Mouse (Mus musculus): Measurements from ENCODE around the gene Notch1. TPM values are rescaled to one million over a fixed set of nuclear protein-coding genes. Genes with fewer than 3 reads are reported as not detected.

The Notch1 gene
- polyA plus RNA-seq, 1 experiment from 2014 or later: 2.8 TPM

DNA sequence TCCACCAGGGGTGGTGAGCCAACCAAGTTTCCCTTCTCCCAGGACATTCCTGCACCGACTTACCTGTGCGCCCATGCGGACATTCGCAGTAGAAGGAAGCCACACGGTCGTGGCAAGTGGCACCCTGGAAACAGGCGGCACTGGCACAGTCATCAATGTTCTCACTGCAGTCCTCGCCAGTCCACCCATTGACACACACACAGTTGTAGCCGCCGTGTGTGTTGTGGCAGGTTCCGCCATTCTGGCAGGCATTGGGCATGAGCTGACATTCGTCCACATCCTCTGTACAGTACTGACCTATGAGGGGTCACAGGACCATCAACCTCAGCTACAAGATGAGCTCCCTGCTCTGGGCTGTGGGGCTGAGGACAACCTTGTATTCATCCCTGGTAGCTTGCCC lies 35.6 kb downstream of the Notch1 start:
- Histone ChIP-seq H3K9ac (no peak overlapping the region), H3K4me2 (no peak overlapping the region), H3K4me1 (replicated peaks) (peaks cover 51% of the 10 kb centered on the region), H3K27me3 (no peaks in the 10 kb centered on the region; the same call in 1 of the 2 replicates), H3K4me3 (replicated peaks) (no peak overlapping the region), H3K36me3 (replicated peaks) (peaks cover 47% of the 10 kb centered on the region), H3K27ac (replicated peaks) (no peak overlapping the region), H3K9me3 (replicated peaks) (no peaks in the 10 kb centered on the region)
- ATAC-seq (ENCODE audit: insufficient read depth): no peak
- WGBS (ENCODE audit: insufficient replicate concordance): 77% methylated on average over 12 of the region's 12 CpGs

DNA sequence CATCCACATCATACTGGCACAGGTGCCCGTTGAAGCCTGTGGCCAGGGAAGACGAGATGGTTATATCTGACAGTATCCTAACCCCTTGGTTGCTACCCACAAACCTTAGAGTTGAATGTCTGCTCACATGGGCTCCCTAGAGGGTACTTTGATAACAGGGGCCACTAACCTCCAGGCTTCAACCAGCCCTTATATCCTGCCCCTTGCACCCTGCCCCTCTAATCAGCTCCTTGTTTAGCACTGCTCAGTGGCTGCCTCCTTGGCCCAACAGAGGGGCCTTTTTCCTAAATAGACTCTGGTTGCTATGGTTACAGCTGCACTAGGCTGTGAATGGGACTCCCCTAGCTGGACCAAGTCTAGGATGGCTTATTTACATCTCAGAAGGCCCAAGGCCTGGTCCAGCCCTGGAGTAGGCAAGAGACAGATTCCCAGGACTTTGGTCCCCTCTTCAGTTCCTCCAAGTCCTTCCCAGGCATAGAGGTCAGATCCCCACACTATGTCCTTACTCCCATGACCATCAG lies 37.7 kb downstream of the Notch1 start:
- Histone ChIP-seq H3K4me3 (replicated peaks) (no peak overlapping the region), H3K27ac (replicated peaks) (no peak overlapping the region), H3K9me3 (replicated peaks) (no peaks in the 10 kb centered on the region), H3K4me2 (no peak overlapping the region), H3K4me1 (replicated peaks) (peaks cover 35% of the 10 kb centered on the region), H3K9ac (no peak overlapping the region), H3K27me3 (no peaks in the 10 kb centered on the region; the same call in 1 of the 2 replicates), H3K36me3 (replicated peaks) (peaks cover 49% of the 10 kb centered on the region)
- no peak for ATAC-seq (ENCODE audit: insufficient read depth)
- 47% methylated on average over 2 of the region's 2 CpGs for WGBS (ENCODE audit: insufficient replicate concordance)

DNA sequence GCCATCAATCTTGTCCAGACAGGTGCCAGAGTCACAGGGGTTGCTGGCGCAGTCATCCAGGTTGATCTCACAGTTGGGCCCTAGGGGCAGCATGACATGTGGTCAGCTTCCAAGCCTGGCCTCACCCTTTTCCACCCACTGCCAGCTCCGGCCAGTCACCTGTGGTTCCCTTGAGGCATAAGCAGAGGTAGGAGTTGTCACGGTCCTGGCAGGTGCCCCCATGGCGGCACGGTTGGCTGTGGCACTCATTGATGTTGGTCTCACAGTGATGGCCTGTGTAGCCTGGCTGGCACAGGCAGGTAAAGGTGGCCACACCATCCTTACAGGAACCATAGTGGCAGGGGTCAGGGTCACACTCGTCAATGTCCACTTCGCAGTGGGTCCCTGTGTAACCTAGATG lies 38.6 kb downstream of the Notch1 start:
- H3K36me3 ChIP-seq (replicated peaks): peaks cover 58% of the 10 kb centered on the region
- peaks cover 28% of the 10 kb centered on the region for H3K4me1 ChIP-seq (replicated peaks)
- H3K27ac ChIP-seq (replicated peaks): no peak overlapping the region
- H3K4me2 ChIP-seq: no peak overlapping the region
- 77% methylated on average over 7 of the region's 7 CpGs for WGBS (ENCODE audit: insufficient replicate concordance)
- no peak overlapping the region for H3K4me3 ChIP-seq (replicated peaks)
- H3K9ac ChIP-seq: no peak overlapping the region
- H3K27me3 ChIP-seq: no peaks in the 10 kb centered on the region; the same call in 1 of the 2 replicates
- no peaks in the 10 kb centered on the region for H3K9me3 ChIP-seq (replicated peaks)
- no peak for ATAC-seq (ENCODE audit: insufficient read depth)

DNA sequence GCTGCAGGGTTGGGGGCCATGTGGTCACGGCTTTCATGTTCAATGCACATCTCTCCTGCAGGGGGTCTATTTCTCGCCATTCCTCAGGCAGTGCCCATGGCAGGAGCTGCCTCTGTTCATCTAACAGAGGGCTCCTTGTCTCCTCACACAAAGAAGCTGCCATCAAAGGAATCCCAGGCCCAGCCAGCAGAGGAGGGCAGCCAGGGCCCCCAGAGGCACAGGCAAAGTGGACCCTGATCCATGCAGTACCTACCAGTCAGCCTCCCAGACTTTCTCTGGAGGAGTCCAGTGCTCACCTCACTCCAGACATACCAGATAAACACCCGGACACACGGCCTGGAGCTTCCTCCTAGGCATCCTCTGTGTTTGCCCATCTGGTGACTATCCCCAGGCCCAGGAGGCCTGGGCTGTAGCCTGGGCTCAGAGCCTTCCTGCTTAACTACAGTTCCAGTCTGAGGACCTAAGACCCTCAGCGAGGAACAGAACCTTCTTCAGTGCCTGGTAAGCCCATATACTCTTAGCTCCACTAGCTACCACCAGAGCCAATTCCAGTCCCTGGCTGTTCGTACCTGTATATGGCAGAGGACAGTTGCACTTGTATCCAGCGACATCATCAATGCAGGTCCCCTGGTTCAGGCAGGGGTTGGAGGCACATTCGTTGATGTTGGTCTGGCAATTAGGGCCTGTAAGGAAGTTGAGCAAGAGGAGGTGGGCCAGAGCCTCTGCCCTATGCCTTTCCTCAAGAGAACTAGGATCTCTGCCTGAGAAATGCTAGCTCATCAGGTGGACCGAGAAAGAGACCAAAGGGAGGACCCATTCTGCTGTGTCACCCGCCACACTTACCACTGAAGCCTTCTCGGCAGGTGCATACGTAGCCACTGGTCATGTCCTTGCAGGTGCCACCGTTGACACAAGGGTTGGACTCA lies 40.7 kb downstream of the Notch1 start:
- Histone ChIP-seq H3K27ac (replicated peaks) (peak overlapping the region; percentile 64), H3K27me3 (no peaks in the 10 kb centered on the region; the same call in 1 of the 2 replicates), H3K4me3 (replicated peaks) (peak overlapping the region; percentile 23), H3K4me2 (peak overlapping the region; percentile 30), H3K4me1 (replicated peaks) (peaks cover 14% of the 10 kb centered on the region), H3K9ac (no peak overlapping the region), H3K36me3 (replicated peaks) (peaks cover 77% of the 10 kb centered on the region), H3K9me3 (replicated peaks) (no peaks in the 10 kb centered on the region)
- ATAC-seq (ENCODE audit: insufficient read depth): no peak
- 45% methylated on average over 13 of the region's 13 CpGs for WGBS (ENCODE audit: insufficient replicate concordance)

DNA sequence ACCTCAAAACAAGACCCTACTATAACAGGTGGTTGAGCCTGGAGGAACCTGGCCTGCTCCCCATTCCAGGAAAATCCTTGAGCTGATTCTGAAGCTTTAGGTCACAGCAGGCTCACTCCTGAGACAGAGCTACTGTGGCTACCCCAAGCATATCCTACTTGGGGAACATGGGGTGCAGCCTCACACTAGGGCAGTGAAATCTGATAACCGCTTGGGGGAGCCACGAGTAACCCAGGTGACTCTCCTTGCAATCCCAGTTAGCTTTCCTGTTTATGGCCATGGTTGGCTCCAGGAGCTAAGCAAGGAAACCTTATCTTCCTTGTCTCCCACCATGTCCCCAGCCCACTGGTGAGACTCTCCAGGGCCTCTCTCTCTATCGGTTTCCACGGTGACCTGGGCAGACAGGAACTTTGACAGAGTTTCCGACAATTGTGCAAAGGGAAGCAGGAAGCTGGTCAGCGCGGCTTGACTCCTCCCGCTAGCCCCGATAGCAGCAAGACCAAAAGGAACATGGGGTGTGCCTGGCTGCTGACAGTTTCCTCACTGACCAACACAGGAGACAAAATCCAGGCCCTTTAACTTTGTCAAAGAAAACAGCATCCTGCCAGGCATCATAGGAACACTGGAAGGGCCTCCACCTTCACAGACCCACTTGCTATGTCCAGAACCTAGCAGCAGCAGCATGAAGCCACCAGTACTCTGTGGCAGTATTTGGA lies 41.5 kb downstream of the Notch1 start:
- peak overlapping the region; percentile 64; the same call in 1 of the 2 replicates for H3K27ac ChIP-seq (replicated peaks)
- H3K9ac ChIP-seq: no peak overlapping the region
- H3K27me3 ChIP-seq: no peaks in the 10 kb centered on the region; the same call in 1 of the 2 replicates
- peak overlapping the region; percentile 30 for H3K4me2 ChIP-seq
- WGBS (ENCODE audit: insufficient replicate concordance): 16% methylated on average over 9 of the region's 9 CpGs
- H3K4me3 ChIP-seq (replicated peaks): peak overlapping the region; percentile 24; the same call in 1 of the 2 replicates
- peak; percentile 39 for ATAC-seq (ENCODE audit: insufficient read depth)
- peaks cover 80% of the 10 kb centered on the region for H3K36me3 ChIP-seq (replicated peaks)
- H3K4me1 ChIP-seq (replicated peaks): peaks cover 14% of the 10 kb centered on the region
- H3K9me3 ChIP-seq (replicated peaks): no peaks in the 10 kb centered on the region

DNA sequence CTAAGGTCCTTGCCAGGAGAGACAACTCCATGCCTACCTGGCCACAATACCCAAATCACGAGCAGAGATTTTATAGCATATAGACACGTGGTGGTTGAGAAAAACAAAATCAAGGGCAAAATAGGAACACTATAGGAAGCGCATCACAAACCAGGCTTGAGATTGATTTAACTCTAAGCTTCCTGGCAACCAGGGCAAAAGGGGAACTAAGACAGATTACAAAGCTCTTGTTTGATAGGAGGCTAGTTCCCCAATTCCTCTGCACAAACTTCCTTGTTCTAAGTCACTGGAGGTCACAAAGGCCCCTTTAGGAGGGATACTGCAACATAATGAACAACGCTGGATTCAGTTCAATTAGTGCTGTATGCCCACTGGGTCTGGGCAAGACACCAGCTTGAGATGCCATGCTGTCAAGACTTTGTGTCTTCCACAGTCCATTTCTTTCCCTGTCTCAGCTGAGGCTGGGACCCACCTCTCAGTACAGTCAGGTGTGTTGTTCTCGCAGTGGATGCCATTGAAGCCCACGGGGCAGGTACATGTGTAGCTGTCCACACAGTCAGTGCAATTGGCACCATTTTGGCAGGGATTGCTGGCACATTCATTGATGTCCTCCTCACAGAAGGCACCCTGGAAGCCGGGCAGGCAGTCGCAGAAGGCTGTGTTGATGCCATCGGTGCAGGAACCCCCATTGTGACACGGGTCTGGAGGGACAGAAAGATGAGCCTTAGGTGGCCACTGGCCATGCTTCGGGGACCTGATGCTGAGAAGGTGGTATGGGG lies 44.0 kb downstream of the Notch1 start:
- no peaks in the 10 kb centered on the region for H3K9me3 ChIP-seq (replicated peaks)
- WGBS (ENCODE audit: insufficient replicate concordance): 51% methylated on average over 11 of the region's 11 CpGs

DNA sequence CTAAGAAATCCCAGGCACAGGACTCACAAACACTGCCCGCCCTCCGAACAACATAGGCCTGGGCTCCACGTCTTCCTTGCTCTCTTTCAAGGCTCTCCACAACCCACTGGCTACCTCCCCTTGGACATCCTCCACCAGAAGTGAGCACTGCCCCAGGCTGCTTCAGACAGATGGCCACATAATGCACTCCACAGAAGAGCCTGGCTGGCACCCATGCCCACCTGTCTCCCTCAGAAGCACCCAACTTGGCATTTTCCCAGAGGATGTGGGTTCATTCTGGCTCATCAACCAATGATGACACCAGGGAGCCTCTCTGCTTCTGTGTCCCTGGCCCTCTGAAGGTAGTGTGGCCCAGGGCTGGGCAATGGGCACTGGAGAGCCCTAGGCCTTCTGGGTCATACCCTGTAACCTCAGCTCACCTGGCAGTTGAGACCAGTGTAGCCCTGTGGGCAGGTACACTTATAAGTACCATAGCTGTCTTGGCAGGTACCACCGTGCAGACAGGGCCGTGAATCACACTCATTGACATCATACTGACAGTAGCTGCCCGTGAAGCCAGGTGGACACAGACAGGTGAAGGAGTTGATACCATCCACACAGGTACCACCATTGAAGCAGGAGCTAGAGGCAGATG lies 44.7 kb downstream of the Notch1 start:
- Histone ChIP-seq H3K27me3 (no peaks in the 10 kb centered on the region), H3K9me3 (replicated peaks) (no peaks in the 10 kb centered on the region), H3K9ac (no peak overlapping the region), H3K4me1 (replicated peaks) (peaks cover 11% of the 10 kb centered on the region), H3K36me3 (replicated peaks) (peaks cover 84% of the 10 kb centered on the region), H3K4me2 (no peak overlapping the region), H3K4me3 (replicated peaks) (no peak overlapping the region), H3K27ac (replicated peaks) (no peak overlapping the region)
- ATAC-seq (ENCODE audit: insufficient read depth): no peak
- 58% methylated on average over 6 of the region's 6 CpGs for WGBS (ENCODE audit: insufficient replicate concordance)

More for the DNA sequence above, 44.0 kb downstream of the Notch1 start:
- Histone ChIP-seq H3K4me1 (replicated peaks) (peaks cover 14% of the 10 kb centered on the region), H3K27ac (replicated peaks) (no peak overlapping the region), H3K36me3 (replicated peaks) (peaks cover 81% of the 10 kb centered on the region), H3K27me3 (no peaks in the 10 kb centered on the region), H3K9ac (no peak overlapping the region), H3K4me2 (no peak overlapping the region), H3K4me3 (replicated peaks) (no peak overlapping the region)
- ATAC-seq (ENCODE audit: insufficient read depth): no peak

DNA sequence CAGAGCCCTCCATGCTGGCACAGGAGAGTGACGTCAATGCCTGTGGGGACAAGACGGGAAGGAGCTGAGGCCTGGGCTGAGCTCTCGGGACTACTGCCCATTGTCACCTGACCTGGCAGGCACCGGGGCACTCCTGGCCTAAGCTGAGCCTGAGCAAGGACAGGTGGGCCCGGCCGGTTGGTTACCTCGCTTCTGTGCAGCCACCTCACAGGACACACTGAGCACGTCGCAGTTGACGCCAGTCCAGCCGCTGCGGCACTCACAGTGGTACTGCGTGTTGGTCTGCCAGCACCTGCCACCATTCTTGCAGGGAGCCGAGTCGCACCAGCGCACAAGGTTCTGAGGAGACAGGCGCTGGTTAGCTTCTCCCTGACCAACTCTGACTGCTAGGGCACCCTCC lies 45.5 kb downstream of the Notch1 start:
- Histone ChIP-seq H3K27ac (replicated peaks) (no peak overlapping the region), H3K9ac (no peak overlapping the region), H3K4me1 (replicated peaks) (peaks cover 9% of the 10 kb centered on the region), H3K9me3 (replicated peaks) (no peaks in the 10 kb centered on the region), H3K36me3 (replicated peaks) (peaks cover 89% of the 10 kb centered on the region), H3K27me3 (no peaks in the 10 kb centered on the region), H3K4me2 (no peak overlapping the region), H3K4me3 (replicated peaks) (no peak overlapping the region)
- ATAC-seq (ENCODE audit: insufficient read depth): no peak
- 80% methylated on average over 17 of the region's 17 CpGs for WGBS (ENCODE audit: insufficient replicate concordance)

DNA sequence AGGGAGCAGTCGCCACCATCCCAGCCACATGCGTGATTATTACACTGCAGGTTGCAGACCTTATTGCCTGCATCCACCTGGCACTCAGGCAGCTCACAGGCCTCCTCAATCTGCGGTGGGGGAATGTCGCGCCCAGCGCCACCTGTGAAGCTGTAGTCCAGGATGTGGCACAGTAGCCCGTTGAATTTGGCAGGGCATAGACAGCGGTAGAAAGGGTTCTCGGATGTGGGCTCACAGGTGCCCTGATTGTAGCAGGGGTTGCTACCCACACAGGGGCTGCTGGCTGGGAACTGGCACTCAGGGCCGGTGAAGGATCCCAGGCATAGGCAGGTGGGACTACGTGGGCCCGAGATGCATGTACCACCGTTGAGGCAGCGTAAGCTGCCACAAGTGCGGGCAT lies 48.1 kb downstream of the Notch1 start:
- no peak overlapping the region for H3K4me3 ChIP-seq (replicated peaks)
- no peak overlapping the region for H3K27ac ChIP-seq (replicated peaks)
- peaks cover 97% of the 10 kb centered on the region for H3K36me3 ChIP-seq (replicated peaks)
- ATAC-seq (ENCODE audit: insufficient read depth): no peak
- no peaks in the 10 kb centered on the region for H3K9me3 ChIP-seq (replicated peaks)
- H3K9ac ChIP-seq: no peak overlapping the region
- H3K4me2 ChIP-seq: no peak overlapping the region
- H3K27me3 ChIP-seq: no peaks in the 10 kb centered on the region
- peaks cover 5% of the 10 kb centered on the region; the same call in 1 of the 2 replicates for H3K4me1 ChIP-seq (replicated peaks)
- 81% methylated on average over 15 of the region's 15 CpGs for WGBS (ENCODE audit: insufficient replicate concordance)

DNA sequence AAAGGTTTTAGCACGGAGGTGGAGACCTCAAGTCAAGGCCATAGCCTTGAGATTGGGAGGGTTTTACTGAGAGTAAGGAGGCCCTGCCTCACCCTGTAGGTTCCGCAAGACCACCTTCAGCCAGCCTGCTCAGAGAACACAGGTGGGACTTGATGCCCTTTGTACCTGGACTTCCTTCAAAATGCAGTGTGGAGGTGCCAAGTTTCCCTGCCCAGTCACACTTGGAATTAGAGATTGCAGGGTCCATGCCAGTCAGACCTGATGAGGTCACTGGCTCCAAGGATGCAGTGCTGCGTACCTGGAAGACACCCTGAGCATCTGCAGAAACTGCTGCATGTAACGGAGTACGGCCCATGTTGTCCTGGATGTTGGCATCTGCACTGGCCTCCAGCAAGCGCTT lies 53.1 kb downstream of the Notch1 start:
- Histone ChIP-seq H3K4me3 (replicated peaks) (no peak overlapping the region), H3K9me3 (replicated peaks) (no peaks in the 10 kb centered on the region), H3K27ac (replicated peaks) (no peak overlapping the region), H3K36me3 (replicated peaks) (peaks cover 75% of the 10 kb centered on the region), H3K4me1 (replicated peaks) (peaks cover 20% of the 10 kb centered on the region), H3K4me2 (no peak overlapping the region), H3K27me3 (no peaks in the 10 kb centered on the region), H3K9ac (no peak overlapping the region)
- WGBS (ENCODE audit: insufficient replicate concordance): 76% methylated on average over 6 of the region's 6 CpGs
- ATAC-seq (ENCODE audit: insufficient read depth): no peak
